Mouse (Mus musculus) liver, adult 2 months (tissue): Measurements from ENCODE around the gene Ccdc63. TPM values are rescaled to one million over a fixed set of nuclear protein-coding genes. Genes with fewer than 3 reads are reported as not detected.
"Not testable (repeated sequence)": the region's sequence is repeated elsewhere in the genome, so short reads cannot be mapped to it uniquely, and the experiment has no call there.

Experiments used
- DNase-seq: peaks from one replicate; pipeline ENCODE4 v3.0.0-alpha.2; 2011; ENCODE audit warnings: low read depth, low spot score; ENCODE audit errors: extremely low read depth
- H3K27ac ChIP-seq: fragments of 200-500 bp; replicated peaks from 2 replicates; pipeline ENCODE4 v1.5.1; 2012; ENCODE audit warnings: low read depth, mild to moderate bottlenecking, control low read depth, inconsistent platforms, low read length; ENCODE audit not compliant: insufficient read depth
- H3K27me3 ChIP-seq: fragments of 200-500 bp; 2 replicates; pipeline ENCODE4 v1.6.1; 2012; ENCODE audit warnings: mild to moderate bottlenecking, moderate library complexity, low read length, inconsistent platforms; ENCODE audit not compliant: control insufficient read depth, insufficient read depth
- H3K36me3 ChIP-seq: fragments of 200-500 bp; 2 replicates; pipeline ENCODE4 v1.6.1; 2012; ENCODE audit warnings: low read length, inconsistent platforms; ENCODE audit not compliant: control insufficient read depth, insufficient read depth
- H3K4me1 ChIP-seq: fragments of 200-500 bp; 2 replicates; pipeline ENCODE4 v1.6.1; 2011; ENCODE audit warnings: low read length; ENCODE audit not compliant: control insufficient read depth, insufficient read depth
- H3K4me3 ChIP-seq: fragments of 200-500 bp; 2 replicates; pipeline ENCODE4 v1.5.1; 2011; ENCODE audit warnings: low read depth, mild to moderate bottlenecking, control low read depth, low read length, moderate library complexity; ENCODE audit not compliant: insufficient read depth
- H3K79me2 ChIP-seq: fragments of 200-500 bp; 2 replicates; pipeline ENCODE4 v1.6.1; 2012; ENCODE audit warnings: inconsistent platforms, mild to moderate bottlenecking, low read length, moderate library complexity; ENCODE audit not compliant: control insufficient read depth, insufficient read depth
- H3K9ac ChIP-seq: fragments of 200-500 bp; 2 replicates; pipeline ENCODE4 v1.6.1; 2012; ENCODE audit warnings: low read depth, mild to moderate bottlenecking, control low read depth, inconsistent platforms, low read length
- CTCF ChIP-seq: fragments of 200-500 bp; IDR thresholded peaks from 2 replicates; pipeline ENCODE4 v1.5.1; 2011; ENCODE audit warnings: low read depth, low read length, control low read depth
- POLR2A ChIP-seq: fragments of 200-500 bp; IDR thresholded peaks from 2 replicates; pipeline ENCODE4 v1.6.1; 2011; ENCODE audit warnings: low read length, control low read depth; ENCODE audit not compliant: insufficient read depth; ENCODE audit errors: extremely low read depth
- WGBS: fragments of 180-500 bp; shearing (Covaris S2); methylation state at CpG from one replicate; pipeline ENCODE4 v1.1.7; 2018; 5-methylcytosine and 5-hydroxymethylcytosine counted together
- polyA plus RNA-seq: library from polyadenylated mRNA; depleted of rRNA; stranded (reverse); fragments of >200 nt; gene quantifications from 2 replicates; pipeline ENCODE4 v1.2.3, GENCODE M21; 2012
- total RNA-seq: library from RNA; depleted of rRNA; stranded (reverse); fragments of >200 nt; gene quantifications from 2 replicates; pipeline ENCODE4 v1.2.3, GENCODE M21; 2014

Ccdc63 gene
- total and polyA plus RNA-seq, 2 experiments, result not detected

DNA sequence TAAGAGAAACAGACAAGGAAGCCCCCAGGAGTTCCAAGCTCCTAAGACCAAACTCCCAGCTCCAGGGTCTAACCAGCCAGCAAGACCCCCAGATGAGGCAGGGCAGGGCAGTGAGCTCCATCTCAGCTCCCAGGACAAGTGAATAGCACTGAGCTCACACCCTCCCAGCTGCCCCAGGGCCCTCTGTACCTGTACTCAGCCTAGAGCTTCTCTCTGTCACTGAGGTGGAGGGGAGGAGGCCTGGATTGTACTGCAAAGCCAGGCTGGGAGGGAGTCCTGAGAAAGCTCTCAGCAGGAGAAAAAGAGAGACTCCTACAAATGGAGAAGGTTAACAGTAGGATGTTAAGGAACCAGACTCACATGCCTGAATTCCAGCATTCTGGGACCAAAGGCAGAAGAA is 6.0 kb upstream of the Ccdc63 start:
- H3K4me3 ChIP-seq, result no peak overlapping the region
- no peaks in the 10 kb centered on the region for H3K4me1 ChIP-seq
- DNase-seq, result no peak
- H3K9ac ChIP-seq, result no peak overlapping the region
- TF ChIP-seq POLR2A (no peak), CTCF (no peak)
- H3K27ac ChIP-seq, result no peak overlapping the region
- no peaks in the 10 kb centered on the region for H3K27me3 ChIP-seq
- H3K36me3 ChIP-seq, result no peaks in the 10 kb centered on the region
- H3K79me2 ChIP-seq, result no peaks in the 10 kb centered on the region

DNA sequence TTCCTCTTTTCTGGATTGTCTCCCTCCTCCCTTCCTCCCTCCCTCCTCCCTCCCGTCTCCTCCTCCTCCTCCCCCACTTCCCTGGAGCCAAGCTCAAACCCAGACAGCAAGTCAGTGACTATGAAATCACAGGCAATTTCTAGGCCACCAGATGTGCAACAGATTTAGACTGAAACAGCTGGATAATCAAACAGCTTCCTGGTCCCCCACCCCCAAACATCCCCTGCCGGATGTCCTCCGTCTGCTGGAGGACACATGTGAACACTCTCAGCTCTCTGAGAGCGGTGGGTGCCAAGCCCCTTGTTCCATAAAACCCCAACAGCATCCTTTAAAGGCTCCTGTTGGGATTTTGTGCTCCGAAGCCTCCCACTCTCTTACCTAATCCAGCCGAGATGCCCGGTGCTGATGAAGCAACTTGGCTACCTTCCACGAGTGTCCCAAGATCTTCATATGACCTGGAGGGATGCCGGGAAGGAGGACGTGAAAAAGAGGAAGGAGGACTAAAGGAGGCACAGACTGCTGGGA is 5.5 kb upstream of the Ccdc63 start:
- DNase-seq, result no peak
- Histone ChIP-seq H3K27me3 (no peaks in the 10 kb centered on the region), H3K9ac (no peak overlapping the region), H3K79me2 (no peaks in the 10 kb centered on the region), H3K36me3 (no peaks in the 10 kb centered on the region), H3K27ac (peak overlapping the region; percentile 5; the same call in 1 of the 2 replicates), H3K4me1 (no peaks in the 10 kb centered on the region), H3K4me3 (no peak overlapping the region)
- TF ChIP-seq POLR2A, result no peak
- no peak for TF ChIP-seq CTCF
- 52% methylated on average over 10 of the region's 10 CpGs for WGBS

DNA sequence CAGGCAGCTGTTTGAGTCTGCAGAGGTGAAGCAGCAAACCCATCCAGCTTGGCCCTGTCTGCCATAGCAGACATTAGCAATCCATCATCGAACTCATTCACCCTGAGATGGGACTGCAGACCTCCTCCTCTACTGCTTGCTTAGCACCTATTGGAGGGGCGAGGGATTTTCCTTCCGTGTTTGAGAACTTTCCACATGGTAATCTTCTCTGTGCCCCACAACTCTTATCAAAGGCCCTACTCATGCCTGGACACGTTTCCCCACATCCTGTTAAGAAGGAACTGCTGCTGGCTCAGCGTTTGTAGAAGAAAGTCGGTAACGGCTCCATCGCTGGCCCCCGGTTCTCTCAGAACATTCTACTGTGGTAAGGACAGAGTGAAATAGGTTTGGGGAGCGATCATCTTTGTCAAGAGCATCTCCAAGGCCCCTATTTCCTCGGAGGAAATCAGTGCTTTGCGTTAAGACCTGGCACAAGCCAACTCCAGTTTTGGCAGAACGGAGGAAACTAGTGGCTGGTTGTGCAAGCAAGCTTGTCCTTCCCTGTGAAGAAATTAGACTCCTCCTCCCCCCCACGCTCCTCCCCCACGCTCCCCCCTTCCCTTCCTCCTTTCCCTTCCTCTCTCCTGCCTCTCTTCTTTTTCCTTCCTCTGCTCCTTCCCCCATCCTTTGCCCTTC is 4.9 kb upstream of the Ccdc63 start:
- WGBS, result 48% methylated on average over 15 of the region's 15 CpGs

DNA sequence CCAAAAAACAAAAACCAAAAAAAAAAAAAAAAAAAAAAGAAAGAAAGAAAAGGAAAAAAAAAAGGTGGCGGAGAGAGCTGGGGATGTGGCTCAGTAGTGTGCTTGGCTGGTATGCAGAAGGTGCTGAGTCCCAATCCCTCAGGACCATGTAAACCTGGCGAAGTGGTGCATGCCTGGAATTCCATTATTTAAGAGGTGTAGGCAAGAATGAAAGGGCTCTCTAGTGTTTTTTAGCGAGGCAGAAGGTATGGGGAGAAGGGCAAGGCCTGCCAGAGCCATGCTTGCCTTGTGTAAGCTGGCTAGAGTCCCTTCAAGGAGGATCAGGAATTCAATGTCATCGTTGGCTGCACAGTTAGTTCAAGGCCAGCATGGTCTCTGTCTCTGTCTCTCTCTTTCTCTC is 4.2 kb upstream of the Ccdc63 start:
- Histone ChIP-seq H3K27ac (no peak overlapping the region), H3K9ac (no peak overlapping the region), H3K36me3 (no peaks in the 10 kb centered on the region), H3K27me3 (no peaks in the 10 kb centered on the region), H3K79me2 (no peaks in the 10 kb centered on the region), H3K4me3 (no peak overlapping the region), H3K4me1 (no peaks in the 10 kb centered on the region)
- DNase-seq, result no peak
- TF ChIP-seq POLR2A (no peak), CTCF (no peak)
- 82% methylated on average over 4 of the region's 4 CpGs for WGBS

More for the DNA sequence above, 4.9 kb upstream of the Ccdc63 start:
- H3K27ac ChIP-seq, result peak overlapping the region; percentile 64
- TF ChIP-seq POLR2A, result no peak
- TF ChIP-seq CTCF, result no peak
- no peaks in the 10 kb centered on the region for H3K36me3 ChIP-seq
- no peaks in the 10 kb centered on the region for H3K27me3 ChIP-seq
- DNase-seq, result no peak
- no peaks in the 10 kb centered on the region for H3K4me1 ChIP-seq
- peak overlapping the region; percentile 7; the same call in 1 of the 2 replicates for H3K4me3 ChIP-seq
- peak overlapping the region; percentile 9; the same call in 1 of the 2 replicates for H3K9ac ChIP-seq
- no peaks in the 10 kb centered on the region for H3K79me2 ChIP-seq

DNA sequence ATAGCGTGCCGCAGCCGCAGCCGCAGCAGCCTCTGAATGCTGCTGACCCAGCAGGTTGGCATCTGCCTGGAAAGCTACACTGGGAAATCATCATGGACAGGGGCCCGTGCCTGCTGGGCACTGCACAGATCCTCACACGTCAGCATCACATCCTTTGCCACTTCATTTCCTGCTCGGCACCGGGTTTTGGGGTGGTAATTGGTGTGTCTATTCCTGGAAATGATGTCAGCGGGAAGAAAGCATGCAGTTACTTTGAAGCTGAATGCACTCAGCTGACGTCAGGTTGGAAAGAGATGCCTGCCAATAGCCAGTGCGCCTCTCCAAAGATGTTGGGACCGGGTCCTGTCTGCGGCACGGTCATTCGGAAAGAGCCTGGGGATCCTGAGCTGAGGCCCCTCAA is 2.9 kb upstream of the Ccdc63 start:
- DNase-seq, result no peak
- 82% methylated on average over 15 of the region's 15 CpGs for WGBS
- H3K27ac ChIP-seq, result no peak overlapping the region

DNA sequence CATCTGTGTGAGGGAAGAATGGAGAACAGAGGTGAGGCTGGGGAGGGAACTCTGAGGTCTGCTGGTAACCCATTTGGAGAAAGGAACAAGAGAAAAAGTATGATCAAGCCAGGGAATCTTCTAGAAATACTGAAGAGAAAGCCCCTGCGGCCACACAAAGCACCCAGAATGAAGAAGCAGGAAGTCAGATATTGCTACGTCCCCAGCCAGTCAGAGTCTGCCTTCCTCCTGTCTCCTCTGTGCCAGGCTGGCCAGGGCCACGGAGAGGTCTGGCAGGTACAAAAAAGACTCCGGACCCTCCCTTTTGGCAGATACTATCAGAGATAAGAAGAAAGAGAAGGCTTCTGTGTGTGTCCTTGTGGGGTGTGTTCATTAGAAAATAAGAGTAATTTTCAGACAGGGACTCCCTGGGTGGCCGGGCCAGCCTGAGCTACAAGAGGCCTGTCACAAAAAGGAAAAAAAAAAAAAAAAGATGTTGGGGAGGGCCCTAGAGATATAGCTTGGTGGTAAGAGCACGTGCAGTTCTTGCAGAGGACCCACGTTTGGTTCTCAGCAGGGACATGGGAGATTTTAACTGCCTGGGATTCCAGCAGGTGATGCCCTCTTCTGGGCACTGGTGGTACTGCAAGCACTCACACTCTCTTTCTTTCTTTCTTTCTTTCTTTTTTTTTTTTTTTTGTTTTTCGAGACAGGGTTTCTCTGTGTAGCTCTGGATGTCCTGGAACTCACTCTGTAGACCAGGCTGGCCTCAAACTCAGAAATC is 1.8 kb upstream of the Ccdc63 start:
- H3K79me2 ChIP-seq, result no peaks in the 10 kb centered on the region
- no peak for TF ChIP-seq POLR2A
- TF ChIP-seq CTCF, result peak; percentile 76
- no peak overlapping the region for H3K4me3 ChIP-seq
- H3K36me3 ChIP-seq, result no peaks in the 10 kb centered on the region
- no peaks in the 10 kb centered on the region for H3K4me1 ChIP-seq
- no peak overlapping the region for H3K9ac ChIP-seq
- no peak for DNase-seq
- 57% methylated on average over 8 of the region's 8 CpGs for WGBS
- H3K27ac ChIP-seq, result no peak overlapping the region
- no peaks in the 10 kb centered on the region for H3K27me3 ChIP-seq

More for the DNA sequence above, 2.9 kb upstream of the Ccdc63 start:
- Histone ChIP-seq H3K4me3 (no peak overlapping the region), H3K9ac (no peak overlapping the region), H3K4me1 (no peaks in the 10 kb centered on the region), H3K79me2 (no peaks in the 10 kb centered on the region), H3K36me3 (no peaks in the 10 kb centered on the region), H3K27me3 (no peaks in the 10 kb centered on the region)
- no peak for TF ChIP-seq CTCF
- no peak for TF ChIP-seq POLR2A

DNA sequence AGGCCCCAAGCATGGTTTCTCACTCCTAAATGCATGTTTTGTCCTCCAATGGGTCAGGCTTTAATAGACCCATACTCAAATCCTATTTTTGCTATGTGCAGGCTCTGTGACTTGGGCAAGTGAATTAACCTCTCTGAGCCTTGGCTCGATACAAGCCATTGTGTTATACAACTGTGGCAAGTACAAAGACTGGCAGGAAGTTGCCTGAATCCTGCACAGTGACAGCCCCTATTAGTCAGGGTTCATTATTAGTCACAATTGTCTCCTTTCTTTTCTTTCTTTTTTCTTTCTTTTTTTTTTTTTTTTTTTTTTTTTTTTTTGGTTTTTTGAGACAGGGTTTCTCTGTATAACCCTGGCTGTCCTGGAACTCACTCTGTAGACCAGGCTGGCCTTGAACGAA is 852 bp downstream of the Ccdc63 start:
- H3K79me2 ChIP-seq, H3K36me3 ChIP-seq, H3K9ac ChIP-seq, H3K4me3 ChIP-seq, H3K4me1 ChIP-seq, H3K27ac ChIP-seq, DNase-seq, H3K27me3 ChIP-seq: not testable (repeated sequence)
- 85% methylated on average over 2 of the region's 2 CpGs for WGBS
